Mouse (Mus musculus) monocyte, adult 5-6 weeks (primary cell): Measurements from ENCODE around the gene Ntsr1. TPM values are rescaled to one million over a fixed set of nuclear protein-coding genes. Genes with fewer than 3 reads are reported as not detected.

Source experiments
- ATAC-seq: fragments of 153-309, 156-312 bp; replicated peaks from 2 replicates; pipeline ENCODE4 v1.8.0; 2017; ENCODE audit warnings: mild to moderate bottlenecking; ENCODE audit not compliant: low TSS enrichment, insufficient number of reproducible peaks, severe bottlenecking, poor library complexity, low FRiP score
- total RNA-seq: library from RNA; stranded (forward); fragments of 200-1000, 200-491, 200-594 nt; gene quantifications from 3 replicates; pipeline ENCODE4 v1.2.3, GENCODE M21; 2017

Gene Ntsr1
- total RNA-seq, result not detected in 3 replicates

DNA sequence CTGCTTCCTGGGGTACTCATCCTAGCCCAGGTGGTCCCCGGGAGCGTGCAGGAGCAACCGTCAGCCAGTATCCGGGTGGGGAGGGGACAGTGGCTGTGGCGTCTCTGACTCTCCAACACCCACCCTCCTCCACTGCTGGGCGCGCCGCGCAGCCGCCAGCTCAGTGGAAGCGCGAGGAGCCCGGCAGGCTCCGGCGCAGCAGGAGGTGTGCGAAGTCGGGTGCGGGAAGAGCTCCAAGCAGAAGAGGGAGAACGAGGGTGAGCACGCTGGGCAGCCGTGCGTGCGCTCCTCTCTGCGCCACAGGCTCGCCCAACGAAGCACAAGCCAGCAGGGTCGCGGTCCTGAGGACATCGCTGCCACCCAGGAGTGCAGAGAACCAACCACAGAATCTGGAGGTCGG, at the start of gene Ntsr1:
Gene Ntsr1, plus strand, starts transcription at position 236 of the 400 bp plus-strand sequence.
- ATAC-seq, result no peak

DNA sequence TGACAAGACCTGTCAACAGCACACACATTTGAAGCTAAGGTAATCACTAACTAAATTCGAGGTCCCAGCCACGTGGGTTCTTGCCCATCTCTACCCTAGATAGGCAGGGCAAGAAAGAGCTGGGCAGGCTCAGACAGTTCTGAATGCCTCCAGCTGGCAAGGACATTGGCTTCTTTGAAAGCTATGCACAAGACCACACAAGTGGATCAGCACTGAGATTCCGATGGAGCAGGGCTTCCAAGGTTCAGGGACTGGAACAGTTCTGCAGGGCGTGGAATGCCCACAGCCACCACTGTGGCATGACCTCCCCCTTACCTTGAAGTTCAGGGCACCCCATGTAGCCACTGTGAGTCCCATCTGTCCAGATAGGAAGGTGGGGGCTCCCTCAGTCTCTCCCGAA, 49.2 kb upstream of the Ntsr1 start:
- ATAC-seq, result no peak

DNA sequence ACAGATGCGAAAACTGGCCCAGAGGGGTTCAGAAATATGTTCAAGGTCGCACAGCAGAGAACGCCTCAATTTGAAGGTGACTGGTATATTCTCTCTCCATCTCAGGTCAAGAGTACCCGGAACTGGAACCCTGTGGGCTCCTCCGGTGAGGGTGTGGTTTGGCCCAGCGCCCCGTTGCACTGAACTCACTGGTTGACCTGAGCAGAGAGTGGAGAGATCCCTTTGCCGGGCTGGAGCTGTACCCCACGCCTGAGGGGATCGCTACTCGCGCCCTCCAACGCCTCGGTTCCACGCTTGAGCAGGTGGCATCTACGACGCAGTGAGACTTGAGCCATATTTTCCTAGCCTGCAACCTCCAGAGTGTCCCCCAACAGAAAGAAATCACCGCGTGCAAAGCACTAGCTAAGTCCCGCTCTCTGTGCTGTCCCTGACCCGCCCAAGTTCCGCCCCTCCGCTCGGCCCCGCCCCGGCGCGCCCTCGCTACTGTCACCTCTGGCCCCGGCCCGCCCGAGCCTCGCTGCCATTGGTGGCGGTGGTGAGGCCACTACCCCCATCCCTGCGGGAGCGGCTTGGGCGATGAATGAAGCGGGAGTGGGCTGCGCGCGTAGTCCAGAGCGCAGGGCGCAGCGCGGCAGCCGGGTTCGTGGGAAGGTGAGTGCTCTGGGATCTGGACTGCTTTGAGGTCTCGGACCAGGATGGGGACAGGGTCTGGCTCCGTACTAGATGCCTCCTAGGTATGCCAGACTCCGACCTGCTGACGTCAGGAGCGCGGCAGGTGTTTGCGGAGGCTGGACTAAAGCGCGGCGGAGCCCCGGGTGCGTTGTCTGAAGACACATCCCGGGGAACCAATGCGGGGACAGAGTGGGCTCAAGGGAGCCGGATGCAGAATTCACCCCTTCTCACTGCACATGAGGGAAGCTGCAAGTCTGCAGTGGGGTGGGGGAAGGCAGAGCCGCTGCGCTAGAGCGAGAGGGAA, 43.8 kb upstream of the Ntsr1 start, which contains the start of gene Slco4a1:
Gene Slco4a1, plus strand, starts transcription at position 523 of the 976 bp plus-strand sequence.
- ATAC-seq, result peak; percentile 72

DNA sequence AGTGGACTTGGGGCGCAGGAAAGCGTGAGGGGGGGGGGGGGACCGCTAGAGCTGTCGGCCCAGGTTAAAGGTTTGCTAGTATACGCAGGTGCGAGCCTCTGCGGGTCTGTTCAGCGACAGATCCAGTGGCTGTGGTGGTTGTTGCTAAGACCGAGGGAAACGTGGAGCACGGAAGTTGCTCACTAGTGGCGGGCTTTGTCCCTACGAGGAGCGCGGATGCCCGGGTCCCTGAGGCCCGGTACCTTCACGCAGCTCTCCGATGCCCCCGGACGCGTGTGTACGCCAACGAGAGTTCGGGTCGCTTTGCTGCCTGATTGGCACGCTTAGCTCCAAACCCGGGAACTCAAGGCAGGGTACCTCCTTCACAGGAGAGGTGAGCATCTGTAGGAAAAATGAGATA, 43.1 kb upstream of the Ntsr1 start:
- ATAC-seq, result no peak

DNA sequence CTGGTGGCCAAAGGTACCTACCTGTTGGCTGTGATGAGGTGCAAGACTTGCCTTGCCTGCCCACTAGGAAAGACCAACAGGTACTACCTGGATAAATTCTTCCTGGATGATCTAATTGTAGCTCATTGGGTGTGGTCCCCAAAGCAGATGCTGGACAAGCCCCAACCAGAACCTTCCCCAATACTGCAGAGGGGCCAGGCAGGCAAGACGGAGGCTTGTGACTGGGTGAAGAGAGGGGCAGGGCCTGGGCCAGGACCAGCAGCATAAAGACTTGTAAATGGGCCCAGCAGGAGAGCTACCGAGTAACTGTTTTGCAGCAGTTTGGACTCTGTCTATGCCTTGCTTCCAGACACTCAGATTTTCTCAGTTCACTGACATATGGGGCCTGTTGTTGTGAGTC, 42.1 kb upstream of the Ntsr1 start:
- no peak for ATAC-seq

DNA sequence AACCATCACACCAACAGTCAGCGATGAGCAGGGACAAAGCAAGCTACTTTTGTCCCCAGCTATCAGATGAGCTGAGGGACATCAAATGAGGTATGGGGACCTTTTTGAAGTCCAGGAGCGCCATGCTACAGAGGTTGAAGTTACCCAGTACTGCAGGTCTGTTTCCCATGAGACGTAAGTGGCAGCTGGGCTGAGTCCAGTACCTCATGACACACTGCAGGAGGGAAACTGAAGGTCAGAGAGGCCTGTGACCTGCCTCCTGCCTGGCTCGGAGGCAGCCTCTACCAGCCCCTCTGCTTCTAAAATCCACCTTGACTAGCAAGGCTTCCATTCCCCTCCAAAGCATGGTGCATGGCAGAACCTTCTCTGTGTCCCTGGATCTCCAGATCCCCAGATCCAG, 40.3 kb upstream of the Ntsr1 start:
- ATAC-seq, result no peak

DNA sequence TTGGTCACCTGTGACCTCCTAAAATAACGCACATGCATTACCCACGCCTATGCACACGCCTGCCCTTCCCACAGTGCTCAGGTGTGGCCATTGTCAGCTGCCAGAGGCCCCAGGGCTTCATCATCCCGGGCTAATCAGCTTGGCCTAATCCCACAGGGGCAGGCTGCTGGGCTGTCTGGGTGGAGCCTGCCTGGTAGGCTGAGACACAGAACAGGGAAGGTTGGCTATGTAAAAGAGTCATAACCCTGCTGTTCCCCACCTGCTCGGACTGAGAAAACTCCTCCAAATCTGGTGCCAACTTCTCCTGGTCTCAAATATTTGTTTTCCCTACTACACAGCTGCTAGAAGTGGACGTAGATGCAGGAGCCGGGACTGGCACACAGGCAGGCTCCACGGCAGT, 39.0 kb upstream of the Ntsr1 start:
- ATAC-seq, result no peak

DNA sequence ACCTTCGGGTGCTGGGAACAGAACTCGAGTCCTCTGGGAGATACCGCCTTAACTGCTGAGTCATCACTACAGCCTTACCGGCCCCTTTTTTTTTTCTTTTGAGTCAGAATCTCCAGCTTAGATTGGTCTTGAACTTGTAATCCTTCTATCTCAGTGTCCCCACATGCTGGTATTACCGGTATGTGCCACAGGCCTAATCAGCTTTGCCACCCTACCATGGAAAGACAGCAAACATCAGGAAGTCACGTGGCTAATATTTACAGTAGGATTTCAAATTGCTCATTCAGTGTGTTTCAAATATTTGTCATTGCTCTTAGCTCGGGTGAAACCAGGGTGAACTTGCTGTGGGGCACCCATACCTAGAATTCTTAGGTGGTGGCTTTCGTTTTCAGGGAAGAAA, 37.2 kb upstream of the Ntsr1 start:
- ATAC-seq, result no peak

DNA sequence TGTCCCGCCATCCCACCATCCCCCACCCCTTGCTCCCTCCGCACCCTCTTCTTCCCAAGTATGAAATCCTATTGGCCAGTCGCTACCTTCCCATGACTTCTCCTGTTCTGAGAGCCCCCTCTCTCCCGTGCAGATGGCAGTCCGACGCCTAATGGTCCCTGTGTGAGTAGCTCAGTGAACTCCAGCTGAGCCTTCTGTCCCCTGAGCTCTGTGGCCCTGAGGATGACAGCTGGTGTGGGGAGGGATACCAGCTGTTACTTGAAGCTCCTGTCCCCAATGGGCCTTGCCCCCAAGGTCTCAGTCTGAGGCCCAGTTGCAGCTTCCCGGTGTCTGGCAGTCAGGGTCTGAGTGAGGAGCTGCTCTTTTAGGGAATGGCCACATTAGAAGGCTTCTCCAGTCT, 33.3 kb upstream of the Ntsr1 start:
- no peak for ATAC-seq

DNA sequence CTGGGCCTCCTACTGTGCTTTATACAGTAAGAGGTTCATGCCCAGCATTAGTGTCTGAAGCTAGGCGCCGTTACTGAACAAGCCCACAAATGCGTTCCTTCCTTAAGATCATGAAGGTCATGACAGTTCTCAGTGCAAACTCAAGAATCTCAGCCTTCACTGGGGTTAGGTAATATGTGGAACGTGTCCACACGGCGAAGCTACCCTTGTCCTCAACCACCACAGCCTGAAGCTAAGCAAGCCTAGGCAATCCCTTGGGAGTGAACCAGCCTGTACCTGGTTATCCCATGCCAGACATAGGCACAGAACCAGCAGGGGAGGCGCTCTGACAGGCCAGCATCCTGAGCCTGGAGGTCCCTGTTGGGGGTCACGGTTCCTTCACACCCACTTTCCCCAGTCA, 30.9 kb upstream of the Ntsr1 start:
- no peak for ATAC-seq

DNA sequence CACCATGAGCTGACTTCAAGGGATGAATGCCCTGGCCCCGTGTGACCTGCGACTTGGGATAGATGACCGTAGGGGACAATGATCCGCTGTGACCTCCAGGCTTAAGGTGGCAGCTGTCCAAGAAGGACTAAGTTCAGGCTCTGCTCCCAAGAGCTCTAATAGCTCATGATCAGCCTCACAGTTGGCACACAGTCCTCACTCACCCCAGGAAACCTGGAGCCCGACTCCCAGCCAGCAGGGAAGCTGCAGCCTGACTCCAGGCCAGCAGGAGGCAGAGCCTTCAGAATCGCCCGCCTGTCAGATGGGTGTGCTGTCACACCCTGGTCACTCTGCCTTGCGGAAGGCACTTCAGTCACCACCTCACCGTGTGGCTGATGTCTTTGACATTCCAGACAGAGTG, 30.0 kb upstream of the Ntsr1 start:
- no peak for ATAC-seq

DNA sequence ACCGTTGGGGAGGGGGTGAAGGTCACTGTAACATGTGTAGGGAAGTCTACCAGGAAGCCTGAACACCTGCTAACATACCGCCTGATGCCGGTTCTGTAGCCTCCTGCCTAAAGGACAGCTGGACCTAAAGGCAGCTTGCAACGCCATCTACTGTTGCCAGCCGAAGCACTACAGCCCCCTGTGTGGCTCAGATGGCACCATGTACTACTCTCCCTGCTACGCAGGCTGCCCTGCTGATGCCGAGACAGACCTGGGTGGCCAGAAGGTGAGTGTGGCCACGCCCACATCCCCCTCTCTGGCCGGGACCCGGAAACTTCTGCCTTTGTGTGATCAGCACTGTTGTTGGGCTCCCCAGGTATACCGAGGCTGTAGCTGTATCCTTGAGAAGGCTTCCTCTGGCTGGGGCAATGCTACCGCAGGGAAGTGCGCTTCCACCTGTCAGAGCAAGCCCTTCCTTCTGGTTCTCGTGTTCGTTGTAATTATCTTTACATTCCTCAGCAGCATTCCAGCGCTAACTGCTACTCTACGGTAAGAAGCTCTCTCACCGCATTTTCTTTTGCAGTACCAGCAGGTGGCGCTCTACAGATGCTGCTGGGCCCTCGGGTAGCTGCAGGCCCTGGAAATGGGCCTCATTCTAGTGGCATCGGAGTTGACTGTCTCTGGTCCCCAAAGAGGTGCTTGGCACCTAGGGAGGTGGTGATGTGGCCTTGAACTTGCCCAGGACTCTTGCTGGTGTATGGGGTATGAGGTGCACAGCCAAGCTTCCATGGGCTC, 27.3 kb upstream of the Ntsr1 start:
- ATAC-seq, result no peak

DNA sequence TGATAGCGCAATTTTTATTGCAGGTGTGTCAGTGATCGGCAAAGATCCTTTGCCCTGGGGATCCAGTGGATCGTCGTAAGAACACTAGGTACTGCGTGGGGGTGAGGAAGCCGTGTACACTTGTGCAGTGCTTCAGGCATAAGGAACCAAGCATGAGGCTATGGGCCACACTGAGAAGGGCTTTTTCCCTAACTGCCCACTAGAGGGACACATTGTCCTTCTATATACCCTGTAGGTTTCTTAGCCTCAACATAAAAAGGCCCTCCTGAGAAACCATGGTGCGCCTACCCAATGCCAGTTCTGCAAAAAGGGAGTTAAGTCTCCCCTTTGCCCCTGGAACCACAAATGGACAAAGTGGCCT, 26.7 kb upstream of the Ntsr1 start:
- no peak for ATAC-seq

DNA sequence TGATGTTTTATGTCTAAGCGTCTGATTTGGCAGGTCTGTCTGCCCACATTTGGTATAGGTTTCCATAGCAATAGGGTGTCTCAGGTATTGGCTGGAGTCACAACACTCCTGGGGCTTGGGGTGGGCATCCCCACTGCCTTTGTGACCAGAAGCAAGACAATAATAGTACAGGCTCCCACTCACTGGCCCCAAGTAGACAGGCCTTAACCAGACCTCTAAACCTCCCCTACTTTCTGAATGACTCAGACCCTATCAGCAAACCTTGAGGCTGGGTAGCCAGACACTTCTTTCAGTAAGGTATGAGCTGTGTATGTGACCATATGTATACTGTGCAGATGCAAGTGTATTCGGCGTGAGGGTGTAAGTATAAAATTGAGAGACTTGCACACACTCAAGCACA, 24.9 kb upstream of the Ntsr1 start:
- ATAC-seq, result no peak

DNA sequence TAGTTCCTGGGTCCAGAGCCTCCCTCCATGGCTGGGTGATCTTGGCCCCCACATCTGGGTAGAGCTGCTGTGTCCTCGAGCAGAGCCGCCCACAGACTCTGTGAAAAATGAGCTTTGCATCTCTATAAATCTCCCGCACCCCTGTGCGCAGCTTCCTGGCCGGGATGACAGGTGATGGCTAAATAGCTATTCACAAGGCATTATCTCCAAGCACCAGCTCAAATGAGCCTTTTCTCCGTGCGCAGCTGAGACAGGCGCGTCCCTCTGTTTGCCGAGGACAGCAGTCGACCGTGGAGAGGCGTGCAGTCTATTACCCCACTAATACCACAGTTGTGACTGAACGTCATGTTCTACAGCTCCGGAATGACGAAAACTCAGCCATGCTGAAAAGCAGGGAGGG, 17.5 kb upstream of the Ntsr1 start:
- ATAC-seq, result no peak

DNA sequence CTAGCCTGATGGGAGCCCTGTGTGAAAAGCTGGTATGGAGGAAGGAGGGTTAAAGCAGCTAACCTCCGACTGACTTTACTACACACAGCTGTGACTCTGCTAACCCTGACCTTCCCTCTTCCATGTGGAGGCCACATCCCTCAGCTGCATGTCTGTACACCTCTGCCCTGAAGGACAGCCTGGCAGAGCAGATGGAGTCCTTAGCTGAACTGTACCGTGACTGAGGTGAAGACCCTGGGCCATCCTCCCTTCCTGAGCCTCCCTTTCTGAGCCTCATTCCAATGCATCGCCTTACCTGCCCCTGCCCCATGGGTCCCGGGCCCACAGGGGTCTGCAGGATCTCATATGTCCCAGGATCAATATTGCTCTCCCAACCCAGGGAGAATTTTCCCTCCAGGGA, 14.9 kb upstream of the Ntsr1 start:
- no peak for ATAC-seq

DNA sequence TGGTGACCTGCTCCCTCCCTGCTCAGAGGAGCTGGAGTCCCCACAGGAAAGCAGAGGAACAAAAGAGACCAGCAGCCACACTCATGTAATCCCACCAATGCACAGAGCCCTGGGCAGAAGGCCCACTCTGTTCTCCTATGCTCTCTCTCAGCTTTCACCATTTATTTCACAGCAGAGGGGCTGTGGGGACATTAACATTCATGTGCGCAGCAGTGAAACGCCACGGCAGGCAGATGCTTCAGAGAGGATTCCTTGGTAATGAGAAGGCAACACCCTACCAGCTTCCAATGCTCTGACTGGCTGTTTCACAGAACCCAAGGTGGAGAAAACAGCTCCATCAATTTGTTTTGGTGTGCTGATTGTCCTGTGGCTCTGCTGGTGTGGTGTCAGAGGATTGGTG, 14.5 kb upstream of the Ntsr1 start:
- ATAC-seq, result no peak

DNA sequence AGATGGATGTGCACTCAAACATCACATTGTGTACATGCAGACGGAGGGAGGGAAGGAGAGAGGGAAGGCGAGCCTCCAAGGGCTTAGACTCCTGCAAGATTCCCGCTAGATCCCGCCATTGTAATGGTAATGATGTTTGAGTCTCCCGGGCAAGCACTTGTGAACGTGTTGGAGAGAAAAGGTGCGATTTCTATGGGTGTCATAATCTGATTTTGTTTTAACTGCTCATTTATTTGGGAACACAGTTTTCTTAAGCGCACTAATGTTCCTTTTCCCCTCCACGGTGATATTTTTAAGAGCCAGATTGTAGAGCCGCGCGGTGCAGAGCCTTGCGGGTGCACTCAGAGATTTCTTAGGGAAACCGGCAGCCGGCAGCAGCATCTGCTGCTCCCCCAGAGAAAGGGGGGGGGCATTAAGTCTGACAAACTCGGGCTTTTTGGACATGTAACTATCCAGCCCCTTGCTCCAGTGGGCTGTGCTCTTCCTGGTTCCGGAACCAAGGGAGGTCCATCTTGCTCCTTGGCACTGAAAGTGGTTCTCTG, 11.5 kb upstream of the Ntsr1 start:
- ATAC-seq, result no peak

DNA sequence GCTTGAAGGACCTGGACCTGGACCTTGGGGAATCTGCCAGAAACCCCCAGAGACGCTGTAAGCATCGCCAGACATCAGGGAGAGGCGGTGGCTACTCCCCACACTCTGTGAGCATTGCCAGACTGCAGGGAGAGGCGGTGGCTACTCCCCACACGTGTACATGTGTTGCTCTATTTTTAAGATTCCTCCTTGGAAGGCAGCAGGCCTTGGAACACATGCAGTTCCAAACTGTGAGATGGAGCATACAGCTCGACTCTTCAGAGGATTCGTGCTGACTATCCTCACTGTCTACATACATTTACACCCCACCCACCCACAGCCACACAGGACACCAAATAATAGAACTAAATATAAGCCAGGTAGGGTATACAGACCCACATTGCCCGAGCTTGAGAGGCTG, 3.9 kb upstream of the Ntsr1 start:
- ATAC-seq, result no peak

DNA sequence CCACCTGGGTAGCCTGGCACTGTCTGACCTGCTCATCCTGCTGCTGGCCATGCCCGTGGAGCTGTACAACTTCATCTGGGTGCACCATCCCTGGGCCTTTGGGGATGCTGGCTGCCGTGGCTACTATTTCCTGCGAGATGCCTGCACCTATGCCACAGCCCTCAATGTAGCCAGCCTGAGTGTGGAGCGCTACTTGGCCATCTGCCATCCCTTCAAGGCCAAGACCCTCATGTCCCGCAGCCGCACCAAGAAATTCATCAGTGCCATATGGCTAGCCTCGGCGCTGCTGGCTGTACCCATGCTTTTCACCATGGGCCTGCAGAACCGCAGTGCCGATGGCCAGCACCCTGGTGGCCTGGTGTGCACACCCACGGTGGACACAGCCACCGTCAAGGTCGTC, 950 bp downstream of the Ntsr1 start:
- ATAC-seq, result no peak
